Mouse (Mus musculus) heart, postnatal 14 days (tissue): ENCODE measurements at regions not wholly inside any gene's neighbourhood (a gene's known extent, or its start where the extent isn't known, plus 50 kb on each side); places are given as distances from the start of the nearest gene placed in this dataset.

Source experiments
- DNase-seq, 2 experiments: peaks; one replicate each; pipeline ENCODE4 v3.0.0; 2021 to 2022
- intact Hi-C: fragments of 180-260 bp; cut with DNase I; formaldehyde crosslinking; loops from one replicate; pipeline ENCODE4 v1.15.1; 2025

DNA sequence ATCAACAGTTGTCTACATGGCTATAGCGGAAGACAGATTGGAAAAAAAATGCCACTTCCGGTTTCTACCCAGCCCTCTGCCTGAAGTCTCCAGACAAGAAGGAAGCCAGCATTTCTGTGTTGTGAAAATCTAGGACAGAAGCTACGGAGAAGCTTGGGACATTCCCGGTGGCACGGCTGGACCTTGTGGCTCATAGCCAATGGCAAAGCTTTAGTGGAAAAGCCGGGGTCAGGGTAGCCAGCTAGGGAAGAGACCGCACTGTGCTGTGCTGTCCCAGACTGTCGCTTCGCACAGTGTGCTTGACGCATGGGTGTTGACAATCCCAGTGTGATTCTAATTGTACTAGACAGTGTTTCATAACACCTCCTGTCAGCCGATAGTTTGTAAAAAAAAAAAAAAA is 230.0 kb upstream of the Ankrd55 start:
- intact Hi-C loops: no loop called here
- peak in 1 of 2 experiments; percentile 38 for DNase-seq

GRCm38 (mm10) chr13:112058771-112059170 is 229.5 kb upstream of the Ankrd55 start:
- no peak for DNase-seq
- intact Hi-C loops: no loop called here

DNA sequence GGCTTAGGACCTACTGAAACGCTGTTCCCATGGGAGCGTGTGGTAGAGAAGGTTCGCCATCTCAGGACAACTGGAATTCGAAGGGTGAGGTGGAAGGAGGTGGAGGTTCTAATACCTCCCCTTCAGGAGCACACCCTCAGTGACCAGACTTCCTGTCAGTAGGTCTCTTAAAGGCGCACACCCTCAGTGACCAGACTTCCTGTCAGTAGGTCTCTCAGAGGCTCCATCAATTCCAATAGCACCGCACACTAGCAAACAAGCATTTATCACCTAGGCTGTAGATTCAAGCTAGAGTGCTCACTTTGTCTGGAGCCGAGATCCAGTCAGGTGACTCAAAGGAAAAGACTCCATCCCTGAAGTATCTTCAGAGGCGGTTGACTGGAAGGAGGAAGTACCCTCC is 226.2 kb upstream of the Ankrd55 start:
- DNase-seq: no peak
- intact Hi-C loops: no loop called here

- DNase-seq: no peak
- intact Hi-C loops: no loop called here
Measured at GRCm38 (mm10) chr13:112063409-112064111, 224.7 kb upstream of the Ankrd55 start.

GRCm38 (mm10) chr13:112064681-112065080 is 223.6 kb upstream of the Ankrd55 start:
- intact Hi-C loops: no loop called here
- DNase-seq: no peak

DNA sequence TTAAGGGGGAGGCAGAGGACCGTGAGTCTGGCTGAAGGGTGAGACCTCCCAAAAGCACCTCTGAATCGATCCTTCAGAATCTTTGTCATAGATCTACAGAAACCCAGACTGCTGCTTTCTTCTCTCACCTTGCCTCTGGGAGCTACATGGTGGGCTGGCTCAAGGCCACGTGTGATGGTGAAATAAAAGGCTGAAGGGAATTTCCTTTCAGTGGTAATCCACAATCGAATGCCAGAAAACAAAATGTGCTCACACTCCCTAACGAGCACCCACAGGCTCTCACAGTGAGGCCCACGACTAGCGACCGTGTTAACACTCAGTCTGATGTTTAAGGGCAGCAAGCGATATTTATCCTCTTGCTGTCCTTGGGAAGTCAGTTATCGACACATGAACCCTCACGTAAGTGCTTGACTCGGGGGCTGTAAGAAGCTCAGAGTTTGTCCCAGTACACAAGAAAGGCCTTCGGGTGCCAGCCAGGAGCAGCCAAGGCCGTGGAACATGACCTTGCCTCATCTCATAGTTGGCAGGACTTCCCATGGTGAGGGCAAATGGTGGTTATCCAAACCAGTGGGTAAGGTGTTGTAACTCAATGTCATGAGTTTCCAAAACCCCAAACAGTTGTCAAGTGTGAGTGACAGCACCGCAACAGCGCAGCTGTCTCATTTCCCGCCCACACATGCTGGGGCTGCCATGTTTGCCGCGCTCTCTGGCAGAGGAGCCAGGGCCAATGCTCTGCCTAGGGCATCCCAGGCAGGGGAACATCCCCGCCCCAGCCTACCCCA is 221.0 kb upstream of the Ankrd55 start:
- DNase-seq: no peak
- intact Hi-C loops: no loop called here

GRCm38 (mm10) chr13:112070757-112071156 is 217.5 kb upstream of the Ankrd55 start:
- intact Hi-C loops: no loop called here
- DNase-seq: no peak

DNA sequence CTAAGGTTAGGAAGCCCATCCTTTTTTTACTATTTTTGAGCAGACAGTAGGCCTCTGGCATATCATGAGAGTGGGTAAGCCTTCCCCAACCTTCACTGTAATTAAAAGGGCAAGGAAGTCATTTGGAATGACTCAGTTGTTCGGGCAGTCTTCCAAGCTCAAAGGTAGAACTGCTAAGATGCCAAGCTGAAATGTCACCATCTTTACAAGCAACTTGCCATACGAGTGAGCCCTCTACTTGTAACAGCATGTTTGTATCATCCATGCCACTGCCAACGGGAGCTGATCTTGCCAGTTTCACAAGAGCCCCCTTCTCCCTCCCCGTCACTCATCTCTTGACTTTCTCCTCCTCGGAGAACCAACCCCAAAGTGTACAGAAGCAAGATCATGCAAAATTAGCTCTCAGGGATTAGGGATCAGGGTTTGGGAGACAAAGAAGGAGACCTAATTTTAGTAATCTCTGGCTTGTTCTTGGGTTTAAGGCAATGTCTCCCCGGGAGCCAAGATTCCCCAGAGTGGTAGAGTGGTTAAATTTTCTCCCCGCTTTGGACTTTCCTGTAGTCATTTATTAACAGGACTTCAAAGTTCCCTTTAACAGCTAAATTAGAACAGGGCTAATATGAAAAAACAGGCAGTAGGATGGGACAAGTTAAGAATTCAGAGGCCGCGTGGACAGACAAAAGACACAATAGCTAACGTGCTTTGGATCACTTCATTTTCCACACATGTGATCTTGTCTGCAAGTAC is 216.9 kb upstream of the Ankrd55 start:
- DNase-seq: no peak
- intact Hi-C loops: no loop called here

- no peak for DNase-seq
Measured at GRCm38 (mm10) chr13:112071956-112072314, 216.3 kb upstream of the Ankrd55 start.

GRCm38 (mm10) chr13:112073519-112074406 is 214.5 kb upstream of the Ankrd55 start:
- intact Hi-C loops: no loop called here
- DNase-seq: no peak

More at GRCm38 (mm10) chr13:112071956-112072314, 216.3 kb upstream of the Ankrd55 start:
- intact Hi-C loops: no loop called here

GRCm38 (mm10) chr13:112075847-112076479 is 212.3 kb upstream of the Ankrd55 start:
- intact Hi-C loops: no loop called here
- no peak for DNase-seq

GRCm38 (mm10) chr13:112078088-112078487 is 210.2 kb upstream of the Ankrd55 start:
- intact Hi-C loops: no loop called here
- DNase-seq: no peak

GRCm38 (mm10) chr13:112081935-112082334 is 206.3 kb upstream of the Ankrd55 start:
- no peak for DNase-seq
- intact Hi-C loops: loop anchor here (5.0 kb wide), 1 partner anchor 125 kb away; no protein-coding TSS in a partner anchor

GRCm38 (mm10) chr13:112084484-112085278 is 203.6 kb upstream of the Ankrd55 start:
- intact Hi-C loops: loop anchor here (5.0 kb wide), 3 partner anchors 113 to 287 kb away; no protein-coding TSS in a partner anchor
- peak; percentile 28 to 35 for DNase-seq

- DNase-seq: peak; percentile 48 to 67
- intact Hi-C loops: loop anchor here (5.0 kb wide), 2 partner anchors 109 to 291 kb away; no protein-coding TSS in a partner anchor
Measured at GRCm38 (mm10) chr13:112088312-112088771, 199.9 kb upstream of the Ankrd55 start.

- intact Hi-C loops: no loop called here
- DNase-seq: no peak
Measured at GRCm38 (mm10) chr13:112090737-112091136, 197.5 kb upstream of the Ankrd55 start.

DNA sequence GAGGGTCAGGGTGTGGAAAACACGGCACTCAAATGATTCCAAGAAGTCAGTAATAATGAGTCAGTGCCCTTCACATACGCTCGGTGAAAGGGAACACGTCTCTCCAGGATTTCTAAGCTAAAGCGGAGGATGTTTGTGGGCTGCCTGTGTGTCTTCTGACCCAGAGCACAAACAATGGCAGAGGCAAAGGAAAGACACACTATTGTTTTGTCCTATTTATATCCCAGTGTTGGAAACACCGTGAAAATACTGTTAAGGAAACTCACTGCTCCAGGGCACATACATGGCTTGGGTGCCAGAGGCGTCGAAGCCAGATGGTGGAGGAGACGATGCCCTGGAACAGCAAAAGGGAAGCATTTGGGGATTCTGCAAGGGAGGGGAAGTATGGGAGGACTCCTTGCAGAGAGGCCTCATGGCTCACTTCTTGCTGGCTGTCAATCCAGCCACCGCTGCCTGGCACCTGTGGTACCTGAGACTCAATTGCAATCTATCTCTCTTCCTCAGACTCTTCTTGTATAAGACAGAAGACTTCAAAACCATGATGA is 192.6 kb upstream of the Ankrd55 start:
- intact Hi-C loops: no loop called here
- DNase-seq: no peak

GRCm38 (mm10) chr13:112099953-112100591 is 188.2 kb upstream of the Ankrd55 start:
- intact Hi-C loops: loop anchor here (2.0 to 5.0 kb wide), 4 partner anchors 62 to 291 kb away; partner anchors contain the start of gene Map3k1

More at GRCm38 (mm10) chr13:112099953-112100591, 188.2 kb upstream of the Ankrd55 start:
- DNase-seq: peak in 1 of 2 experiments; percentile 18
